Mouse (Mus musculus) mature B cell (primary cell): Measurements from ENCODE around the gene Anapc11.
"Not testable (repeated sequence)": the region's sequence is repeated elsewhere in the genome, so short reads cannot be mapped to it uniquely, and the experiment has no call there.

Source experiments
- in situ Hi-C: fragments of 300-500 bp; cut with MboI; formaldehyde crosslinking; loops from 2 replicates; pipeline ENCODE4 v1.14.3; 2019

The Anapc11 gene

DNA sequence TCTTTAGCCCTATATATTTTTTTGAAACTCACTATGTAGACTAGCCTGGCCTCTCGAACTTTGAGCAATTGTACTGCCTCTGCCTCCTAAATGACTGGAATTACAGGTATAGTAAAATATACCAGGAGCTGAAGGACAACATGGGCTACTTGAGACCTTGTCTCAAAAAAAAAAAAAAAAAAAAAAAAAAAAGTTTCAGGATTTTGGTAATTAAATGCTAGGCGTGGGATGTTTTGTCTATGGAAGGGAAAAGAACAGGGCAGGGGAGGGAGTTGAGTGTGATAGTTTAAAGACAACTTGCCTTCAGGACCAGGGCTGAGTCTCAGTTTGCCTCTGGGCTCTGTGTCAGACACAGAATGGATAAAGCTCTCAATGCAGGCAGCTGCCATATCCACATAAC lies 23.2 kb upstream of the Anapc11 start:
- in situ Hi-C loops, result no loop called here

DNA sequence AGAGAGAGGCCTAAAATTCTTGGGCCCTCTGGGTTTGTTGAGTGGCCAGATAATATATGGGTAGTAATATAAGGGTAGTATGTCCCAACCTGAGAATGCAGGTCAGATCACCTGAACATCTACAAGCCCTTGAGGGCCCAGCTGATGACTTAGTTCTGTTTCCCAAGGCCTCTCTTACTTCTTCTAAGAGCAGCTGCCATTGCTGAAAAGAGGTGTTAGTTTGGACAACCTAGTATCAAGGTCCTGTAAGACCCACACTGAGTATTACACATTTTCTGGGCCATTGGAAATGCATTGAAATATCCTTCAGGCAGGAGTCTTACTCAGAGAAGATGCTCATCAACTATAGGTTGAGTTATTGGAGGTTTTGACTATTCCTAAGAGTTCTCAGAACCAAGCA lies 22.3 kb upstream of the Anapc11 start:
- in situ Hi-C loops, result no loop called here

DNA sequence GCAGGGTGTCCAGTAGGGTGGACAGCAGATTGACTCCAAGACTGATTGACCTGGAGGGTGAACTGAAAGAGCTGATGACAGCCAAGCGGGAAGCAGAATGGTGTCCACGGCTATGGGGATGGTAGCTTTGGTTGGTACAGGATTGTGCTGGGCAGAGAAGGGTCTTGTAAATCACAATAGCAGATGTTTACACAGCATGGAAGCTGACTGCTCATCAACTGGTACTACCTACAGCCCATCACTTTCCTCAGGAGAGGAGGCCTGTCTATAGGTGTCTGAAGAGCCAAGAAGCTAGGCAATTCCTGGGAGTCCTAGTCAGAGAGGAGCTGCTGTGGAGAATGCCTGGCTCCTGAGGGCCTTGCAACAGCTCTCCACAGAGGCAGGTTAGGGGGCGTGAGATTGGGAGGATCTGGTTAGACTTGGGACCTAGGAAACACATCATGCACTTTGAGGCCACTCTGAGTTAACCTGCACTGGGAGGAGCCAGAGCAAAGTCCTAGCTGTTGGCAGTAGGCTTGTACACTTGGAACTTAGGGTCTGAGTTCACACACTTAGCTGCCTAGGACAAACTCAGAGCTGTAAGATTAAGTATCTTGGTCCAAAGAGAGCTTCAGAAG lies 21.7 kb upstream of the Anapc11 start:
- in situ Hi-C loops, result no loop called here

DNA sequence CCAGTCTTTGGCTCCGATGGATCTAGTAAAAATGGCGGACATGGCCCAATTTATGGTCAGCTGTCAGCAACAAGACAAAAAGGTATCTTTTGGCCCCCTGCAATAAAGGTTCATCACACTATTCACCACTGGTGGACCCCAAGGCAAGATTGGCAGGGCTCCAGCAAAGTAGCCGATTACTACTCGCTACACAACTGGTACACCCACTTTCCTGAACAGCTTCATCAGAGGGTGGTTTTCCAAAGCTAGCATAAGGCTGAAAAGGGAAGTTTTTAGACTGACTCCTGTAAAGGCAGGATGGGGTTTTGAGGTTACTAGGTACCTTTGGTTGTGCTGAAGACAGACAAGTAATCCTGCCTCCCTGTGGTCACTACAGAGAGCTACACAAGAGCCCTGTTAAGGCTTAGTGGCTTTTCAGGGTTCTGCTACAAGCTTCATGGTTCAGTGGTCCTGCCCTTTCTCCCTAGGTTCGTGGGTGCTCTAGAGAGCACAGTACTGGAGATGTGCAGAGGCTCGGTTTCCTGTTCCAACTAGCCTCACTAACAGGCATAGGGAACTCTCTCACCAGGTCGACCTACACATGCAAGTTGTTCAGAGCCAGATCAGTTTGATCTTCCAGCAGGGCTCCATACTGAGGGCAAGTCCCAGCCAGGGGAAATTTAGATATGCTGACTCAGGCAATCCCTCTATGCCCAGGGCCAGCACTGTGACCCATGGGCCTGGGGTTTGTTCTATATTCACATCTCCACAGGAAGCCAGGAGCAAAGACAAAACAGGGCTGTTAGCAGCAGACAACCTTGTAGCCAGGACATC lies 20.8 kb upstream of the Anapc11 start:
- in situ Hi-C loops, result no loop called here

DNA sequence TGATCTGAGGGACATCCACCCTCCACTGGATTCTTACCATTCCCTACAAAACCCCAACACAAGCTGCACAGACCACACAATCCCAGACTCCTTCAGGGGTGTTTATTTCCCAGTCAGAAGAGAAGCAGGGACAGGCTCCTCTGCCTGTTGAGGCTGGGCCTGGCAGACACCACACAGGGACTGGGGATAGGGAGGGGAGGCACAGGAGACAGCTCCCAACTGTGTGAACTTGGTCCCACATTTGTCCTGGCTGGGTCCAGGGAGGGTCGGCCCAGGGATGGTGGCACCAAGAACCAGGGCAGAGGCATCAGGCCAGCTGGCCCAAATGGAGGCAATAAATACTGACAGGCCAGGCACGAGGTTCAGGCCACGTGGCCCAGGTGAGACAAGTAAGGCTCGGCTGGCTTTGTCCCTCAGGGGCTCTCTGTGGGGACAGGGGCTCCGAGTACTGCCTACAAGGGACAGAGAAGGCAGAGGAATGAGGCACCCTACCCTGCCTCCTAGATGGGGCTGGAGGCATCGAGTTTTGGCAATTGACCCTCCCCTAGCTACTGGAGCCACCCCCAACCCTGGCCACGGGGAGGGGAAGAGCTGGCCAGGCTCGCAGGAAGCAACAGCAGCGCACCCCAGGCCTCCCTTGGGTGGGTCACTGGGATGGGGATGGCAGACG lies 20.1 kb upstream of the Anapc11 start:
- in situ Hi-C loops, result no loop called here

DNA sequence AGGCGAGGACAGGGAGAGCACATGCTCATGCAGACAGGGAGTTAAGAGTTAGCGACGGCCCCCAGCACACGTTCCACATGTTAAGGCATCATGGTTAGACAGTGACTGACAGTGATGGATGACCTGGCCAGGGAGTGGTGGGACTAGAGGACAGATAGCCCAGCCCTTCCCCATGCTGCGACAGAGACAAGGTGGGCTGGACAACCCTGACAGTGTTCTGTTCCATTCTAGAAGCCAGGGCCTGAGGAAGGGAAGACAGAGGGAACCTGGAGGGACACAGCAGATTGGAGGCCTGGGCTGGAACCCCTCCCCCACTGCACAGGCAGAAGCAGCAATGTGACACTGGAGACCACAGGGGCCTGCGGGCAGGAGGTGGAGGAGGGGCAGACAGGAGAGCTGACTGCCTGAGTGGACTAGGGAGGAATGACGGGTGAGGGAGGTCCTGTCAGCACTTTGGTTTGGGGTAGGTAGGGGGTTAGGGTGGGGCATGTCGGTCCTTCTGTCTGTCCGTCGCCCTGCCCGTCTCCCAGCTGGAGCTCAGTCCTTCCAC lies 19.5 kb upstream of the Anapc11 start:
- in situ Hi-C loops, result no loop called here

DNA sequence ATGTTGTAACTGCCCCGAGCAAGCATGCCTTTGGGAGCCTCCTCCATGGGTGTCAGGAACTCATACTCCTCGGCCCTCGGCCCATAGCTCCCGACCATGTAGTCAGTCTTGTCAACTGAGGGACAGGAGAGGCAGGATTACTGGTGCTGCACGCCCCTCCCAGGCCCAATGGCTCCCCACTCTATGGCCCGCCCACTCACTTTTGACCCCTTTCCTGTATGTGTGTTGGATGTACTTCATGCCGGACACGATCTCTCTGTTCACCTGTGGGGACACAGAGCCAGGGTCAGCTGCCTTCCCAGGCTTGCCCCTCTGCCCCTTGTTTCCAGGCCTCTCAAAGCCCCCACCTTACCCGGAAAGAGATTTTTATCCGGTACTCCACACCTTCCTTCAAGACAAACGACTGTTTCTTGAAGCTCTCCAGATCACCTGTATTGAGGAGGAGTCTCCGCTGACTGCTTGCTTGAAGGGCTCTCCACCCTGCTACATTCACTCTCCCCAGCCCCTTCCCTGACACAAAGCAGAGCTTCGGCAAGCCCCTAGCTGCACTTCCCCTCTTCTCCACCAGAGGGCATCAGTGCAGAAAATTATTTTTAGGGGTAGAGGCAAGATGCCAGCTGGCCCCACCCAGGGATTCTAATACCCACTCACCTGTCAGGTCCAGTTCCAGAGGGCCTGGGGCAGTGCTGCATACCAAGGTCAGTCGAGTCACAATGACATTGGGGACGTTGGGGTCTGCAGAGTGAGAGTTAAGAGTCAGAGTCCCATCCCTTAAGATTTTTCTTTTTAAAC lies 18.7 kb upstream of the Anapc11 start:
- in situ Hi-C loops, result no loop called here

DNA sequence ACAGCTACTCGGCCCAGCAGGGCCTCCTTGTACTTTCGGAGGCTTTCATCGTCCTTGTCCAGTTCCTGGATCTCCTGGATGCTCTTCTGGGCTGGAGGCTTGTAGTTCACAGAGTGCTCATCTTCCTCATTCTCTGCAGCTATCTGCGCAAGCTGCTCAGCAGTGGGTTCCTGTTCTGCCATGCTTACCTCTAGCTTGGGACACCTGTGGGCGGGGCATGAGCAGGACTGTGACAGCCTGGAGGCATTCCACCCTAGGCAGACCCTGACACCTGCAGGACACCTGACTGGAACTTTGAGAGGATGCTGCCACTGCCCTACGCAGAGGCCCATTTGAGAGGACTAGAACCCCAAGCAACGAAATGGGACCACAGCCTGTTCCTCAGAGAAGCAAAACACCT lies 18.0 kb upstream of the Anapc11 start:
- in situ Hi-C loops, result no loop called here

DNA sequence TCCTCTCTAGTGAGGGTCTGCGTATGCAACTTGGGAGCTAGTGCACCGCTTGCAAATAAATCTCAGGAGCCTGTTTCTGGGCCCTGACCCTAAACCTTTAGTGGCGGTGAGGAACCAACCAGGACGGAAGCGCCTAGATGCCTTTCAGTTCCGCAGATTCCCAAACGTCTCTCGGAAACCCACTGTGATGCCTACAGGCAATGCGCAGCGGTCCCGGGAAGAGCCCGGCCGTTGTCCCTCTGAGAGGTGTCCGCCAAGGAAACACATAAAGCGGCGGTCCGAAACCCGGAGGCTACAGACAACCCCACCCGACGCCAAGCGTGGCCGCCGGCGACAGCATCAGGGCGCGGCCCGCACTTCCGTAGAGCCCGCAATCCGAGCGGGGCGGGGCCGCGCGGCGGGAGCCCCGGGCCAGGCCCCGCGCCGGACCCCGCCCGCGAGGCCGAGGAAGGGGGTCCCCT lies 17.3 kb upstream of the Anapc11 start:
- in situ Hi-C loops, result no loop called here

DNA sequence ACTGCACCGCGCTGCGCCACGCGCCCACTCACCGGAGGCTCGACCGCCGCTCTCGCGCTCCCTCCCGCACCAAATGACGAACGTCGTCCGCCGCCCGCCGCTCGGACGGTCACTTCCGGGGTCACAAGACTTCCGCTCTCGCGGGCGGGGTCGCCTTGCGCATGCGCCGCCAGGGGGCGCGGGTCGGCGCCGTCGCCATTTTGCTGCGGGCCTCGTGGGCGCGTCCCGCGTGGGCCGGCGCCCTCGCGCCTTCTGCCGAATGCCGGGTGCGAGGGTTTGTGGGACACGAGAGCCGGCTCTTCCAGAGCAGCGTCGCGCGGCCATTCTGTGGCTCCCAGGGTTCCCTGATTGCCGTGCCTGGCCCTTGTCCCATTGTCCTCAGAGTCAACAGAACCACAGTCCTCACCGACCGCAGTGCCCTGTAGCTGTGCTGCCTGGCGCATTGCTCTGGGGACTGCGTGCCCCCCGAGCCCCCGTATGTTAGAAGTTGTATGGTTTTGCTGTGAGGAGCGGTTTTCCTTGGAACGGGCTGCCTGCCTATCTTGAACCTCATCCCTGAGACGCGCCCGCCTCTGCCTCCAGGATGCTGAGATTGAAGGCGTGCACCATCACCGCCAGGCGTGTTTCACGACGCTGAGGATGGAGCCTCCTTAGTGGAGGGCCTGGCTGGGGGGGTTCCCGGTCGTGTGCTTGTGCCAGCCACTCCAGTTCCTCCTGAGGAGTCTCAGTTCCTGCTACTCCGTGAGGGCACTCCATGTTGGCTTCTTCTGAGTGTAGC lies 16.5 kb upstream of the Anapc11 start, which contains the start of gene Arhgdia:
Gene Arhgdia (minus strand): TSS at position 135 of the 778 bp plus-strand sequence.
- in situ Hi-C loops, result no loop called here

DNA sequence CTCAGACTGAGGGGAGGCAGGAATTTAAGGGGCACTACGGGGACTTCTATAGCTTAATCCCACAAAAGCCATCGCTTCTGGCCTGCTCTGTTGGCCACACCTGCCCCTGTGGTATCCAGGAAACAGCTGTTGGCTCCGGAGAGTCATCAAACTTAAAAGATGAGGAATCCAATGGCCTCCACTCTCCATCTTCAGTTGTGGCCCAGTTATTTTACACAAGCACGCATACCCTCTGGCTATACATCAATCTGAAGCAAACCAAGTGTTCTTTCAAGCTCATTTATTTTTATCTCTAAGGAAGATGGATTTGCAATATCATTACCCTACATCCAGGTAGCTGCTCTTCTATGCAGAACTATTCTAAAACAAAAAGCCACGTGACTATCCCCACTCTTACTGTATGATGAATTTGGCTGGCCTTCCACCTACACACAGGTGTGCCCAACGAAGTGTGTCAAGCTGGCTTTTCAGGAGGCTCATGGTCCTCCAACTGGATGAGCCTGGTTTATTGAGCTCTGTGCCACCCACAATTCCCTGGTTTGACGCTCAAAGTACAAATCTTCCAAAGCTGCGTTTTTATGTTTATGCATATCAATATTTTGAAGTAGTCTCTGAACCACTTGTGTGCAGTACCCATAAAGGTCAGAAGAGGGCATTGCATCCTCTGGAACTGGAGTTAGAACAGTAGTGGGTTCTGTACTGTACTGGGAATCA lies 15.8 kb upstream of the Anapc11 start:
- in situ Hi-C loops, result no loop called here

DNA sequence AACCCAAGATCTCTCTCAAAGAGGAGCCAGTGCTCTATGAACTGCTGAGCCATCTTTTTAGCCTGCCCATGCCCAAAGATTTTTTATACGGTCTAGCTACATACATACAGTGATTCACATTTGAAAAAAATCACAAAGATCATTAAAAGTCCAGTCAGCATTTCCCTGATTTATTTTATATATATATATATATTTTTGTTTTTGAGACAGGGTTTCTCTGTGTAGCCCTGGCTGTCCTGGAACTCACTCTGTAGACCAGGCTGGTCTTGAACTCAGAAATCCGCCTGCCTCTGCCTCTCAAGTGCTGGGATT lies 15.3 kb upstream of the Anapc11 start:
- in situ Hi-C loops, result not testable (repeated sequence)

DNA sequence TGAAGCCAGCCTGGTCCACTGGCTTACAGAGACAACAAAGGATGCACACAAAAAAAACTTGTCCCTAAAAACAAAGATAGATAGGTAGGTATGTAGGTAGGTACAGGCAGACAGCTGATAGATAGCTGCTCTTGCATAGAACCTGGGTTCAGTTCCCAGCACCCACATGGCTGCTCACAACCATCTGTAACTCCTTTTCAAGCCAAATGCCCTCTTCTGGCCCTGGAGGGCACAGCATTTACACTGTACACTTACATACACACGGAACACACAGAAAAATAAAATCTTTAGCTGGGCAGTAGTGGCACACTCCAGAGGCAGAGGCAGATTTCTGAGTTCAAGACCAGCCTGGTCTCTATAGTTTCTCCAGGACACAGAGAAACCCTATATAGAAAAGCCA lies 14.3 kb upstream of the Anapc11 start:
- in situ Hi-C loops, result no loop called here

DNA sequence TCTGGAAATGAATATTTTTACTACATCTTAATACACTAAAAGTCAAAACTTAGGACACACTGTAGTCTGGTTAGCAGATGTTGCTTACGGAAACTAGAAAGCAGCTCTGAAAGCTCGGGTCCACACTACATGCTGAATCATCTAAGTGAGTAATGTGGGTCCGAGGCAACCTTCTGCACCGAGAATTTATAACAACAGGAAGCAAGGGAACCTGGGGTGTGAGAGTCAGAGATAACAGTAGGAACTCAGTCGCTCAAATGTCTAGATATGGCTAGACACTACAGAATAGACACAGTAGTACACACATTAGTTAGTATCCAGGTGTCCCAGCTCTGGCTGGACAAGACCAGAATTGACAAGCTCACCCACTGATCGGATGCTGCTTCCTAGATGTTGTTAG lies 9.7 kb upstream of the Anapc11 start:
- in situ Hi-C loops, result no loop called here

DNA sequence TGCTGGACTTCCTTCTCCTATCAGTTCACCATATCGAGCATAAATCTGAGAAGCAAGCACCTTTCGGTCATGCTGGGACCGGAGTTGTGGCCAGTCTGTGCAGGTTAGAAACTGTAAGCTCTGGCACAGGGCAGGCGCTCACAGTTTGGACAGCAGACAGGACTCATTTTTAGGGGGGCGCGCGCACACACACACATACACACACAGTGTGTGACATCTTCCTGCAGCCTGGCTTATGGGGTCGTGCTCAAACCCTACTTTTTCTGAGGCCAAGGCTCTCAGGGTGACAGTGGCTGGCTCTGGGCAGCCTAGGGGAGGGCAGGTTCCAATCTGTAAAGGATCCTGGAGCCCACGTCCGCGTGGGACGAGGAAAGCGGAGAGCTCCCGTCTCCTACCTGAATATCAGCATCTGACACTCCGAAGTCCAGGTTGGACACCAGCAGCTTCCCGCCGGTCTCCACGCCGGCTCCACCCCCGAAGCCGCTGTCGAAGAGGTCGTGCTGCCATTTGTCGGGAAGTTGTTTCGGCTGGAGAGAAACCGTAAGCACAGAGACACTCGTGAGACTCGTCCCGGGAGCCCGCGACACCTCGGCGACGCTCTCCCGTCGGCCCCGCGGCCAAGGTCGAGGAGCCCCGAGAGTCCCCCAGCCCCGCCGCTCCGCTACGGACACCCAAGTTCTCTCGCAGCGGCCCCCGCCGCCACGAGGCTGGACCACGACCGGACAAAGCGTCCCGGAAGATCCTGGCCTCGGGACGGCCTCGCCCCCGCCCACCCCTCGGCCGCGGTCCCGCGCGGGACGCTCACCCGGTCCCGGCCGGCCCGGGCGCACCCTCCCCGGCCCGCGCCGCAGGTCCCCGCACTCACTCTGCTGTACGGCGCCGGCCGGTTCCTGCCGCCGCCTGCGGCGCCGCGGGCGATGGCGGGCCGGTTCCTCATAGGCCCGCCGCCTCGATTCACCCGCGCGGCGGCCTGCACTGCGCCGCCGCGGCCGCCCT lies 683 bp upstream of the Anapc11 start:
- in situ Hi-C loops, result no loop called here

DNA sequence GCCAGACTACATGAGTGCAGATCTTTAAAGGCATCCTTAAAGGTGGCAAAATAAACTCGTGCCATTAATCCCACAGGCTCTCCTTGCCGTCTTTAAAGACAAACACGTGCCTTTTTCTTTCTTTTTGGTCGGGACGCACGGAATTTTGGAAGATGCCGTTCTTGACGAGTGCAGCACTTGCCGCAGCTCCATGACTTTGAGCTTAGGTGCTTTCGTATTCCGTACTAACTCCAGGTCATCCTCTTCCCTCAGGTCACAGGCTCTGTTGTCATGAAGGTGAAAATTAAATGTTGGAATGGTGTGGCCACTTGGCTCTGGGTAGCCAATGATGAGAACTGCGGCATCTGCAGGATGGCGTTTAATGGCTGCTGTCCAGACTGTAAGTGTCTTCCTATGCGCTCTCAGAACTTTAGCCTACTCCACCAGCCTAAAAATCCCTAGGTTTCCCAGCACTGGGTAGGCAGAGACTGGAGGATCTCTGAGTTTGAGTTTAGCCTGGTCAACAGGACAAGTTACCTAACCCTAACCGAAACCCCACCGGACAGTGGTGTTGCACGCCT lies 849 bp downstream of the Anapc11 start:
- in situ Hi-C loops, result no loop called here

DNA sequence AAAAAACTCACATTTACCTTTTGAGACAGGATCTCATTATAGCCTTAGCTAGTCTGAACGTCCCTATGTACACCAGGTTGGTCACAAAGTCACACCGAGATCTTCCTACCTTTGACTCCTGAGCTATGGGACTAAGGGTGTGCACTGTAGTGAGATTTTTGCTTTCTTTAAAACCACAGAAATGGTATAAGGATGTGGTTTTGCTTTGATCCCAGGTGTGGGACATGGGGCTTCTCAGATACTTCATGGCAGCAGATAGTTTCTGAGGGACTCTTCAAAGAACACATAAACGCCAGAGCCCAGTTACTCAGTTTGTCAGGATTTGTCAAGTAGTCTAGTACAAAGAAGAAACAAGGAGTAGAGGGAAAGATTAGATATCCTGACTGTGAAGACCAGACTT lies 2.5 kb downstream of the Anapc11 start:
- in situ Hi-C loops, result no loop called here

DNA sequence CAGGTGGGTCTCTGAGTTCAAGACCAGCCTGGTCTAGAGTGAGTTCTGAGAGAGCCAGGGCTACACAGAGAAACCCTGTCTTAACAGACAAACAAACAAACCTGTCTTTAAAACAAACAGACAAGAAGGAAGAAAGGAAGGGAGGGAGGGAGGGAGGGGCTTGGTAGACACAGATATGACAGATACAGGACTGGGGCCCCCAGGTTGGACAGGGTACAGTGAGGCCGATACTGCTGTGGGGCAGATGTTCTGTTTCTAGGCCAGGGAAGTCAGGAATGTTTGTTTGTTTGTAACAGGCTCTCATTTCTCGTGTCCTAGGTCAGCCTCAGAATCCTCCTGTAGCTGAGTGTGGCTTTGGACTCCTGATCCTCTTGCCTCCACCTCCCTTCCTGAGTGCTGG lies 5.3 kb downstream of the Anapc11 start:
- in situ Hi-C loops, result no loop called here

DNA sequence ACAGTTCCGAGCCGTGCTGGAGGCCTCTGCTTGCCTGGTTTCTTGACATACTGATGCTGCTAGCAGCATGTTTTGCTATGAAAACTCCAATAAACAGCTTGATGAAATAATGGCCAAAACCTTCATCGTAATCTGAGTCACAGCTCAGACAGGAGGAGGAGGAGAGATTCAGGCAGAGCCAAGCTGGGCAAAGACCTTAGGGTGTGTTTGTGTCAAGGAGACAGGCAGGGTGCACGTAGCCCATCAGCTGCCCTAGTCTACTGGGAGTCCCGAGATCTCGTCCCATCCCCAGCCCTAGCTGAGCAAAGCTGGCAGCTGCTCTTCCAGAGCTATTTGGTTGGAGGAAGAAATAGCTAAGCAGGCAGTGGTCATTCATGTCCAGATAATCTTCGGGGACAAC lies 7.4 kb downstream of the Anapc11 start:
- in situ Hi-C loops, result no loop called here
